Mouse (Mus musculus) adrenal gland, postnatal 0 days (tissue): ENCODE results near the gene Mysm1. TPM values are rescaled to one million over a fixed set of nuclear protein-coding genes. Genes with fewer than 3 reads are reported as not detected.

Experiments used
- polyA plus RNA-seq: library from polyadenylated mRNA; unstranded; fragments of >200 nt; fragmentation: Nextera tagmentation; extraction: Ambion mirVana; gene quantifications from 2 replicates; pipeline ENCODE4 v1.2.1, GENCODE M21; 2015

Gene Mysm1
- 13.3 and 16.8 TPM in 2 replicates for polyA plus RNA-seq

DNA sequence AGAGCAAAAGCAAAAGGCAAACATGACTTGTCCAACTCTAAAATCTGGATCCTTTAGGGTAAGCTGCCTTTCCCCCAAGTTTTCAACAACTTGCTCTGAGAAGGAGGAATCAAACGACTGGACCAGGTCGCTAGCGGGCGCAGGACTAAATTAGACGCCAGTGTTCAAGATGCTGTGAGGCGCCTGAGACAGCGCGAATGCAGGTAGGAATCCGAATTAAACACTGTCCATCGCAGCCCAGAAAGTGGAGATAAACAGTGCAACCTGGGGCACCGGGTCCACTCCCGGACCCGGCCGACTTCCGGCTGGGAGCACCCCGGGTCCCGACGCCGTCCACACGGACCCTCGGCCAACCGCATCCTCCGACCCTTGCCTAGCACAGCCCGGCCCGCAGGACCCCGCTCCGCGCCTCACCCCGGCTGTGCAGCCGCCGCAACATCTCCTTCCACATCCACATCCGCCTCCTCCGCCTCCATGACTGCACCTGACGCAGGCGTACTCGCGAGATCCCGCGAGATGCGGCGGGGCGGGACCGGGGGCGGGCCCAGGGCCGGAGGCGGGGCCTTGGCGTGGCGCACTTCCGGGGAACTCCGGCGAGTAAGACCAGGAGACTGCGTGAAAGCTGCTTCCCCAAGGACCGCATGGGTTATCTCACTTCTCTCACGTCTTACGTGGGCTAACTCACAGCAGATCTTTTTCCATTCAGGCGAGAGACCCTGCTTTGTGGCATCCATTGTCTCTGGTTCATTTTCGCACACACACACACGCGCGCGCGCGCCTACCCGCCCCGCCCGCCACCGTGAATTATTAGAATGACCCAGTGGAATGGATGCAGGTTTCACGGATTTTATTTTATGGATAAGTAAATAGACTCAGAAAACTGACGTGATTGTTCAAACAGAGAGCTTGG lies at the start of gene Mysm1:
Gene Mysm1 (minus strand): TSS at position 511 of the 910 bp plus-strand sequence.

DNA sequence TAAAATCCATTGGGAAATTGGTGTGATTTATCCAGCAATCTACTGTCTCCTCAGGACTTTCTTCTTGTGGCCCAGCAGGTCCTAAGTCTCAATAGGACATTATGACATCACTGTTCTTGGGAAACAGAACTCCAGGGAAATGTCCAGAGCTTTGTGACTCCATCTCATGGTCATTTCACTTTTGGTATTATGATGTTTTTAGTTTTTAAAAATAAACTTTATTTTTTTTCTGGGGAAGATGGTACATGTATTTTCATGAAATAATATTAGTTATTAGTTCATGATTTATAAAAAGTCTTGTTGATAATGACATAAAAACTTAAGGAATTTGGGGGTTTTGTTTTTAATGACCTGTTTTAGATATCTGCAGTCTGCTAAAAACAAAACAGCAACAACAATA lies 50.2 kb downstream of the Mysm1 start, which contains the start of gene Eqtn:
Gene Eqtn (minus strand): TSS at position 101 of the 400 bp plus-strand sequence.

Other genes with a start within 250 kb of the Mysm1 start
- 11.9 and 20.8 TPM in 2 replicates for gene Tek, start 239.8 kb downstream of the Mysm1 start, polyA plus RNA-seq
- 0.19 TPM in 1 of 2 replicates, not detected in the other for gene Eqtn, start 50.3 kb downstream of the Mysm1 start, polyA plus RNA-seq
- gene Jun, start 73.1 kb upstream of the Mysm1 start, polyA plus RNA-seq: 75.5 and 97.0 TPM in 2 replicates